Mouse (Mus musculus) ovary, postnatal 36 days (tissue): ENCODE data around the gene Tsfm.

ENCODE experiments used
- DNase-seq: peaks from one replicate; pipeline ENCODE4 v3.0.0; 2022; ENCODE audit warnings: low spot score, mixed read lengths

Tsfm gene

GRCm38 (mm10) chr10:127041774-127042338 is 11.2 kb upstream of the Tsfm start:
- peak; percentile 88 for DNase-seq

- DNase-seq: peak; percentile 51
Measured at GRCm38 (mm10) chr10:127041274-127041766, 10.7 kb upstream of the Tsfm start, which contains the start of the genes Mettl1 and Eef1akmt3. Mettl1 (plus strand) TSS chr10:127041414. Eef1akmt3 (minus strand) TSS chr10:127041513.

- no peak for DNase-seq
Measured at GRCm38 (mm10) chr10:127040569-127041214, 10.1 kb upstream of the Tsfm start.

- DNase-seq: no peak
Measured at GRCm38 (mm10) chr10:127037641-127038040, 7.0 kb upstream of the Tsfm start.

- DNase-seq: no peak
Measured at GRCm38 (mm10) chr10:127036273-127036672, 5.6 kb upstream of the Tsfm start.

- no peak for DNase-seq
Measured at GRCm38 (mm10) chr10:127033301-127033741, 2.7 kb upstream of the Tsfm start.

- DNase-seq: no peak
Measured at GRCm38 (mm10) chr10:127018422-127018821, 12.2 kb downstream of the Tsfm start.

GRCm38 (mm10) chr10:127017071-127017470 is 13.6 kb downstream of the Tsfm start:
- DNase-seq: no peak

- no peak for DNase-seq
Measured at GRCm38 (mm10) chr10:127016488-127016887, 14.2 kb downstream of the Tsfm start.

- DNase-seq: no peak
Measured at GRCm38 (mm10) chr10:127003806-127004205, 26.8 kb downstream of the Tsfm start.

GRCm38 (mm10) chr10:127003334-127003733 is 27.3 kb downstream of the Tsfm start:
- DNase-seq: no peak

GRCm38 (mm10) chr10:127002765-127003164 is 27.9 kb downstream of the Tsfm start:
- DNase-seq: no peak

- DNase-seq: no peak
Measured at GRCm38 (mm10) chr10:127002056-127002455, 28.6 kb downstream of the Tsfm start.

GRCm38 (mm10) chr10:127001297-127001696 is 29.3 kb downstream of the Tsfm start:
- DNase-seq: no peak

GRCm38 (mm10) chr10:127000529-127000928 is 30.1 kb downstream of the Tsfm start, which contains the start of gene Avil:
Avil (plus strand) TSS chr10:127000709.
- no peak for DNase-seq

- DNase-seq: no peak
Measured at GRCm38 (mm10) chr10:126997340-126998113, 33.1 kb downstream of the Tsfm start.

- no peak for DNase-seq
Measured at GRCm38 (mm10) chr10:126993621-126994020, 37.0 kb downstream of the Tsfm start.

GRCm38 (mm10) chr10:126991676-126992075 is 39.0 kb downstream of the Tsfm start:
- no peak for DNase-seq

GRCm38 (mm10) chr10:126990313-126991056 is 40.2 kb downstream of the Tsfm start:
- peak; percentile 84 for DNase-seq

GRCm38 (mm10) chr10:126988513-126989165 is 42.0 kb downstream of the Tsfm start:
- DNase-seq: no peak
